Comparison of ENCODE assay signal across 17 mouse cellular contexts in the genomic region with DNA sequence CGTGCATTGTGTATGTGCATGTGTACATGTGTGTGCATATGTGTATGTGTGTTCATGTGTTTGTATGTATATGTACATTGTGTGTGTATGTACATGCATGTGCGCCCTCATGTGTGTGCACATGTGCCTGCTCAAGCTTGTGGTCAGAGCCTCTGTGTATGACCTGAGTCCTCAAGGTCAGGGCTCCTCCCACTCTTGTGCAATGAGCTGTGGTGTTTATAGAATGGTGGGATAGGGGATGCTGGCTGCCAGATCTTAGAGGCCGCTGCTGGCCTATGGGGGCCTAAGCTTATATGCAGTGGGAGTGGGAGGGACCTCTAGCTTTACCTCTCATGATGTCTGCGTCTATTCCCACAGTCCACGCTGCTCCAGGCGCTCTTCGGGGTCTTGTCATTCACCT. TPM values are rescaled to one million over a fixed set of nuclear protein-coding genes. Genes with fewer than 3 reads are reported as not detected.
DNase-seq lines count a peak whose midpoint lies in the region; ATAC-seq and TF ChIP-seq lines count a peak whose summit lies in the region.
"Had no signal": no experiment of that assay in that cellular context is flagged by ENCODE, and none has a peak within 500 bp of the region (broad histone marks: within the 10 kb centered on the region; RNA-seq: fewer than 3 reads in every experiment).

No protein-coding gene starts in this region.

- peaks cover 87% of the 10 kb centered on the region for H3K4me1 ChIP-seq in heart, embryonic 10.5 days
- peaks cover 26% of the 10 kb centered on the region for H3K4me1 ChIP-seq in heart, adult 2 months (ENCODE audit: control insufficient read depth, insufficient read depth, low read length)
- H3K4me1 ChIP-seq in embryonic facial prominence, embryonic 10.5 days: peaks cover 90% of the 10 kb centered on the region

- intact Hi-C loops in heart, adult 2 months (cut with DNase I): no loop called here

- no peak for DNase-seq in heart, embryonic 10.5 days (ENCODE audit: low spot score)
- no peak for DNase-seq in heart, adult 2 months
- peak; percentile 51 for DNase-seq in lung, postnatal 36 days
- DNase-seq in lung, postnatal 25 days (ENCODE audit: low spot score): no peak
- DNase-seq in embryonic facial prominence, embryonic 10.5 days (ENCODE audit: low spot score): no peak
- DNase-seq in B cell, adult 2 months: no peak
- DNase-seq: layer of hippocampus, postnatal 36 days had no signal

- TF ChIP-seq EP300 in heart, adult 2 months (IDR thresholded peaks at IDR 0.05; ENCODE audit: insufficient read depth, low read depth, low read length): no peak

- H3K9me3 ChIP-seq in heart, embryonic 10.5 days: no peaks in the 10 kb centered on the region
- H3K9me3 ChIP-seq in embryonic facial prominence, embryonic 10.5 days: no peaks in the 10 kb centered on the region
- H3K9me3 ChIP-seq: forebrain, embryonic 12.5 days; heart, embryonic 15.5 days had no signal

- peak; percentile 43 for ATAC-seq in megakaryocyte progenitor cell, adult 5-6 weeks (replicated peaks; ENCODE audit: poor library complexity)
- ATAC-seq: intestine, embryonic 16.5 days had no signal

- no peak overlapping the region for H3K4me3 ChIP-seq in heart, embryonic 10.5 days
- H3K4me3 ChIP-seq in heart, adult 2 months: no peak overlapping the region
- H3K4me3 ChIP-seq in embryonic facial prominence, embryonic 10.5 days: no peak overlapping the region
- H3K4me3 ChIP-seq: forebrain, embryonic 12.5 days; heart, embryonic 15.5 days had no signal

- H3K79me2 ChIP-seq in heart, adult 2 months (replicated peaks; ENCODE audit: control insufficient read depth, insufficient read depth, low read length): 0 out of 2 replicates have a peak, but pooled peaks cover 2% of the 10 kb centered on the region

- 93% methylated on average over 7 of the region's 7 CpGs for WGBS in heart, embryonic 10.5 days
- 92% methylated on average over 7 of the region's 7 CpGs for WGBS in heart, adult 2 months
- 93% methylated on average over 7 of the region's 7 CpGs for WGBS in embryonic facial prominence, embryonic 10.5 days

- H3K9ac ChIP-seq in heart, adult 2 months (ENCODE audit: low read depth, low read length): no peak overlapping the region
- H3K9ac ChIP-seq: heart, embryonic 15.5 days had no signal

- H3K27me3 ChIP-seq in heart, embryonic 10.5 days (ENCODE audit: insufficient read depth, poor library complexity, severe bottlenecking): no peaks in the 10 kb centered on the region
- H3K27me3 ChIP-seq in heart, adult 2 months (ENCODE audit: control insufficient read depth, insufficient read depth, low read length): no peaks in the 10 kb centered on the region
- H3K27me3 ChIP-seq in embryonic facial prominence, embryonic 10.5 days (replicated peaks; ENCODE audit: low read depth, poor library complexity, severe bottlenecking): no peaks in the 10 kb centered on the region
- H3K27me3 ChIP-seq: forebrain, embryonic 12.5 days; heart, embryonic 15.5 days had no signal

- no peaks in the 10 kb centered on the region for H3K36me3 ChIP-seq in heart, embryonic 10.5 days
- no peaks in the 10 kb centered on the region for H3K36me3 ChIP-seq in heart, adult 2 months (ENCODE audit: control insufficient read depth, insufficient read depth, low read length)
- H3K36me3 ChIP-seq in embryonic facial prominence, embryonic 10.5 days (replicated peaks): no peaks in the 10 kb centered on the region
- H3K36me3 ChIP-seq: forebrain, embryonic 12.5 days; heart, embryonic 15.5 days had no signal

- H3K27ac ChIP-seq in heart, embryonic 10.5 days: peak overlapping the region; percentile 50; the same call in 1 of the 2 replicates
- H3K27ac ChIP-seq in heart, adult 2 months: no peak overlapping the region
- 0 out of 2 replicates have a peak overlapping the region, but pooled peaks have one; percentile 20 for H3K27ac ChIP-seq in embryonic facial prominence, embryonic 10.5 days (replicated peaks)
- H3K27ac ChIP-seq: forebrain, embryonic 12.5 days; heart, embryonic 15.5 days had no signal

- no peak for TF ChIP-seq CTCF in heart, adult 2 months (IDR thresholded peaks at IDR 0.05)

- no peak for TF ChIP-seq POLR2A in heart, adult 2 months (IDR thresholded peaks at IDR 0.05; ENCODE audit: insufficient read depth, low read depth, low read length)

RNA-seq across cellular contexts. Expression of a gene that starts 17.3 kb away (rescaled TPM):
- not detected in 2 replicates for polyA plus RNA-seq in heart, embryonic 10.5 days (2016; fragmentation: Nextera tagmentation; extraction: Ambion mirVana)
- not detected for total RNA-seq in heart, adult 2 months (2021)
- polyA plus RNA-seq in heart, adult 2 months (2012; rRNA removed): 0.06 TPM in 1 of 2 replicates, not detected in the other
- polyA plus RNA-seq in embryonic facial prominence, embryonic 10.5 days (2016; fragmentation: Nextera tagmentation; extraction: Ambion mirVana): not detected in 2 replicates
- not detected in 2 replicates for total RNA-seq in megakaryocyte progenitor cell, adult 5-6 weeks (2015)
- total RNA-seq in megakaryocyte progenitor cell, adult 5-6 weeks (2017): not detected in 2 replicates
- total RNA-seq: layer of hippocampus, postnatal 36 days; megakaryocyte-erythroid progenitor cell, adult 5-6 weeks; monocyte, adult 5-6 weeks had no signal
- polyA plus RNA-seq: embryonic facial prominence, embryonic 14.5 days; forebrain, embryonic 12.5 days; heart, embryonic 15.5 days; hindbrain, embryonic 11.5 days; intestine, embryonic 16.5 days; large intestine, adult 2 months; limb, embryonic 11.5 days had no signal

RNA-seq across cellular contexts. Expression of a gene that starts 37.0 kb away (rescaled TPM):
- polyA plus RNA-seq in heart, embryonic 10.5 days (2016; fragmentation: Nextera tagmentation; extraction: Ambion mirVana): 28.0 and 28.3 TPM in 2 replicates
- 10 to 100 TPM; 79.7 to 96.7 TPM for total RNA-seq in heart, adult 2 months (2021)
- polyA plus RNA-seq in heart, adult 2 months (2012; rRNA removed): 120 and 149 TPM in 2 replicates
- polyA plus RNA-seq in embryonic facial prominence, embryonic 10.5 days (2016; fragmentation: Nextera tagmentation; extraction: Ambion mirVana): 24.4 and 25.1 TPM in 2 replicates
- 11.1 and 14.7 TPM in 2 replicates for total RNA-seq in megakaryocyte progenitor cell, adult 5-6 weeks (2015)
- 20.0 and 22.3 TPM in 2 replicates for total RNA-seq in megakaryocyte progenitor cell, adult 5-6 weeks (2017)

RNA-seq across cellular contexts. Expression of a gene that starts 55.4 kb away (rescaled TPM):
- polyA plus RNA-seq in heart, embryonic 10.5 days (2016; fragmentation: Nextera tagmentation; extraction: Ambion mirVana): 3.4 and 4.8 TPM in 2 replicates
- 1 to 10 TPM; 4.9 to 5.0 TPM for total RNA-seq in heart, adult 2 months (2021)
- polyA plus RNA-seq in heart, adult 2 months (2012; rRNA removed): 3.1 and 4.5 TPM in 2 replicates
- 4.2 and 4.3 TPM in 2 replicates for polyA plus RNA-seq in embryonic facial prominence, embryonic 10.5 days (2016; fragmentation: Nextera tagmentation; extraction: Ambion mirVana)
- total RNA-seq in megakaryocyte progenitor cell, adult 5-6 weeks (2015): 0.39 and 0.69 TPM in 2 replicates
- total RNA-seq in megakaryocyte progenitor cell, adult 5-6 weeks (2017): 0.33 and 1.2 TPM in 2 replicates
